Mouse (Mus musculus) MEL (cell line): ENCODE data around the gene Hk2. TPM values are rescaled to one million over a fixed set of nuclear protein-coding genes. Genes with fewer than 3 reads are reported as not detected.

ENCODE experiments used
- DNase-seq: peaks from one replicate; pipeline ENCODE4 v3.0.0; 2011; ENCODE audit warnings: low read depth, low spot score
- H3K27ac ChIP-seq: 2 replicates; pipeline ENCODE4 v1.5.1; 2012; ENCODE audit warnings: low read depth, mild to moderate bottlenecking, control low read depth, low read length, moderate library complexity; ENCODE audit not compliant: control insufficient read depth
- H3K27me3 ChIP-seq, 2 experiments: fragments of 150-350 bp in 1 of 2; sonication (generic) in 1 of 2; 2 replicates each; pipeline ENCODE4 v1.6.1; 2012; ENCODE audit warnings: low read length in 2 of 2, mild to moderate bottlenecking in 2 of 2, improper control_type of control experiment in 1 of 2, moderate library complexity in 1 of 2; ENCODE audit not compliant: insufficient read depth in 2 of 2, control insufficient read depth in 1 of 2
- H3K36me3 ChIP-seq, 2 experiments: 2 replicates each; pipeline ENCODE4 v1.6.1; 2012 to 2014; ENCODE audit warnings: low read length in 2 of 2, improper control_type of control experiment in 1 of 2, inconsistent platforms in 1 of 2, mild to moderate bottlenecking in 1 of 2; ENCODE audit not compliant: insufficient read depth in 2 of 2, control insufficient read depth in 1 of 2
- H3K4me1 ChIP-seq, 2 experiments: fragments of 150-350 bp in 1 of 2; sonication (generic) in 1 of 2; 2 replicates each; pipeline ENCODE4 v1.6.1; 2012; ENCODE audit warnings: low read length in 2 of 2, improper control_type of control experiment in 1 of 2, mild to moderate bottlenecking in 1 of 2; ENCODE audit not compliant: insufficient read depth in 2 of 2, control insufficient read depth in 1 of 2
- H3K4me3 ChIP-seq, 2 experiments: fragments of 150-350 bp in 1 of 2; sonication (generic) in 1 of 2; 2 replicates each; pipeline ENCODE4 v1.5.1; 2012; ENCODE audit warnings: low read depth in 2 of 2, low read length in 2 of 2, mild to moderate bottlenecking in 2 of 2, moderate library complexity in 2 of 2, control low read depth in 1 of 2, improper control_type of control experiment in 1 of 2; ENCODE audit not compliant: control insufficient read depth in 1 of 2, insufficient read depth in 1 of 2
- H3K79me2 ChIP-seq: 2 replicates; pipeline ENCODE4 v1.6.1; 2012; ENCODE audit warnings: mild to moderate bottlenecking, low read length, moderate library complexity; ENCODE audit not compliant: control insufficient read depth, poor library complexity, insufficient read depth
- H3K9ac ChIP-seq: 2 replicates; pipeline ENCODE4 v1.6.1; 2012; ENCODE audit warnings: low read depth, mild to moderate bottlenecking, control low read depth, low read length, moderate library complexity; ENCODE audit not compliant: control insufficient read depth, poor library complexity, severe bottlenecking
- H3K9me3 ChIP-seq: fragments of 150-350 bp; sonication (generic); replicated peaks from 2 replicates; pipeline ENCODE4 v1.6.1; 2012; ENCODE audit warnings: mild to moderate bottlenecking, low read length, improper control_type of control experiment, moderate library complexity; ENCODE audit not compliant: insufficient read depth
- CHD1 ChIP-seq: IDR thresholded peaks from 2 replicates; pipeline ENCODE4 v1.6.1; 2012; ENCODE audit warnings: low read depth, mild to moderate bottlenecking, inconsistent platforms, low read length, improper control_type of control experiment
- CHD2 ChIP-seq: IDR thresholded peaks from 2 replicates; pipeline ENCODE4 v1.6.1; 2011; ENCODE audit warnings: low read length, improper control_type of control experiment
- CTCF ChIP-seq, 3 experiments: IDR thresholded peaks in 2 of 3; conservative IDR thresholded peaks in 1 of 3; 2 replicates each; pipeline ENCODE4 v1.5.1; 2011 to 2012; ENCODE audit warnings: low read length in 3 of 3, low read depth in 2 of 3, mild to moderate bottlenecking in 2 of 3, improper control_type of control experiment in 1 of 3, inconsistent platforms in 1 of 3, mixed read lengths in 1 of 3, moderate library complexity in 1 of 3; ENCODE audit not compliant: control insufficient read depth in 1 of 3, insufficient read depth in 1 of 3, poor library complexity in 1 of 3, severe bottlenecking in 1 of 3
- ELF1 ChIP-seq: IDR thresholded peaks from 2 replicates; pipeline ENCODE4 v1.6.1; 2014; ENCODE audit warnings: low read depth, mild to moderate bottlenecking, inconsistent platforms, low read length, improper control_type of control experiment, moderate library complexity
- EP300 ChIP-seq, 2 experiments: IDR thresholded peaks; 2 replicates each; pipeline ENCODE4 v1.6.1; 2011; ENCODE audit warnings: improper control_type of control experiment in 2 of 2, low read length in 2 of 2, low read depth in 1 of 2, mild to moderate bottlenecking in 1 of 2
- GABPA ChIP-seq: IDR thresholded peaks from 2 replicates; pipeline ENCODE4 v1.6.1; 2012; ENCODE audit warnings: low read depth, mild to moderate bottlenecking, inconsistent platforms, low read length, improper control_type of control experiment, moderate library complexity
- GATA1 ChIP-seq: IDR thresholded peaks from 2 replicates; pipeline ENCODE4 v1.6.1; 2011; ENCODE audit warnings: low read depth, low read length, improper control_type of control experiment
- HCFC1 ChIP-seq: IDR thresholded peaks from 2 replicates; pipeline ENCODE4 v1.6.1; 2012; ENCODE audit warnings: low read depth, mild to moderate bottlenecking, inconsistent platforms, low read length, improper control_type of control experiment, moderate library complexity
- MAFK ChIP-seq: IDR thresholded peaks from 2 replicates; pipeline ENCODE4 v1.6.1; 2011; ENCODE audit warnings: low read depth, mild to moderate bottlenecking, low read length, improper control_type of control experiment, borderline replicate concordance
- MAX ChIP-seq: IDR thresholded peaks from 2 replicates; pipeline ENCODE4 v1.6.1; 2011; ENCODE audit warnings: low read length, improper control_type of control experiment
- MAZ ChIP-seq: IDR thresholded peaks from 2 replicates; pipeline ENCODE4 v1.6.1; 2012; ENCODE audit warnings: low read depth, mild to moderate bottlenecking, inconsistent platforms, low read length, improper control_type of control experiment
- MEF2A ChIP-seq: IDR thresholded peaks from 2 replicates; pipeline ENCODE4 v1.6.1; 2014; ENCODE audit warnings: low read depth, mild to moderate bottlenecking, inconsistent platforms, low read length, improper control_type of control experiment; ENCODE audit not compliant: poor library complexity, insufficient replicate concordance, severe bottlenecking; ENCODE audit errors: extremely low read depth
- NELFE ChIP-seq: IDR thresholded peaks from 2 replicates; pipeline ENCODE4 v1.6.1; 2011; ENCODE audit warnings: low read depth, low read length, improper control_type of control experiment
- NRF1 ChIP-seq: IDR thresholded peaks from 2 replicates; pipeline ENCODE4 v1.6.1; 2014; ENCODE audit warnings: low read depth, mild to moderate bottlenecking, inconsistent platforms, low read length, improper control_type of control experiment, moderate library complexity; ENCODE audit not compliant: poor library complexity, insufficient read depth, severe bottlenecking
- RAD21 ChIP-seq: IDR thresholded peaks from 2 replicates; pipeline ENCODE4 v1.6.1; 2011; ENCODE audit warnings: mild to moderate bottlenecking, low read depth, low read length, improper control_type of control experiment
- RCOR1 ChIP-seq: IDR thresholded peaks from 2 replicates; pipeline ENCODE4 v1.6.1; 2012; ENCODE audit warnings: low read depth, mild to moderate bottlenecking, inconsistent platforms, low read length, improper control_type of control experiment
- SIN3A ChIP-seq: IDR thresholded peaks from 2 replicates; pipeline ENCODE4 v1.6.1; 2012; ENCODE audit warnings: low read length, improper control_type of control experiment, inconsistent platforms
- SMC3 ChIP-seq: IDR thresholded peaks from 2 replicates; pipeline ENCODE4 v1.6.1; 2011; ENCODE audit warnings: low read depth, low read length, improper control_type of control experiment
- TAL1 ChIP-seq: IDR thresholded peaks from 2 replicates; pipeline ENCODE4 v1.6.1; 2012; ENCODE audit warnings: mild to moderate bottlenecking, inconsistent platforms, low read length, moderate library complexity, mixed read lengths
- UBTF ChIP-seq: IDR thresholded peaks from 2 replicates; pipeline ENCODE4 v1.6.1; 2012; ENCODE audit warnings: low read depth, mild to moderate bottlenecking, inconsistent platforms, low read length, improper control_type of control experiment, moderate library complexity, borderline replicate concordance; ENCODE audit not compliant: insufficient read depth
- ZC3H11A ChIP-seq: IDR thresholded peaks from 2 replicates; pipeline ENCODE4 v1.6.1; 2012; ENCODE audit warnings: low read depth, mild to moderate bottlenecking, inconsistent platforms, low read length, improper control_type of control experiment
- ZMIZ1 ChIP-seq: IDR thresholded peaks from 2 replicates; pipeline ENCODE4 v1.6.1; 2012; ENCODE audit warnings: low read depth, mild to moderate bottlenecking, inconsistent platforms, low read length, improper control_type of control experiment, moderate library complexity
- ZNF384 ChIP-seq: IDR thresholded peaks from 2 replicates; pipeline ENCODE4 v1.6.1; 2012; ENCODE audit warnings: low read depth, mild to moderate bottlenecking, inconsistent platforms, low read length, improper control_type of control experiment
- polyA plus RNA-seq, 2 experiments: library from polyadenylated mRNA; stranded (reverse) in 1 of 2; unstranded in 1 of 2; fragments of >175 nt in 1 of 2; fragments of >200 nt in 1 of 2; gene quantifications; 2 replicates each; pipeline versions ENCODE4 v1.2.1 to v1.2.4; 2012; ENCODE audit warnings: low replicate concordance in 2 of 2, low read depth in 1 of 2; ENCODE audit not compliant: insufficient read length in 2 of 2, insufficient read depth in 1 of 2, missing spikeins in 1 of 2
- total RNA-seq: library from RNA; depleted of rRNA; stranded (reverse); fragments of 300-350 nt; gene quantifications from 2 replicates; pipeline ENCODE4 v1.2.3, GENCODE M21; 2012

Gene Hk2
- total and polyA plus RNA-seq, 3 experiments: 44.2 to 51.6 TPM; not detected in 1

DNA sequence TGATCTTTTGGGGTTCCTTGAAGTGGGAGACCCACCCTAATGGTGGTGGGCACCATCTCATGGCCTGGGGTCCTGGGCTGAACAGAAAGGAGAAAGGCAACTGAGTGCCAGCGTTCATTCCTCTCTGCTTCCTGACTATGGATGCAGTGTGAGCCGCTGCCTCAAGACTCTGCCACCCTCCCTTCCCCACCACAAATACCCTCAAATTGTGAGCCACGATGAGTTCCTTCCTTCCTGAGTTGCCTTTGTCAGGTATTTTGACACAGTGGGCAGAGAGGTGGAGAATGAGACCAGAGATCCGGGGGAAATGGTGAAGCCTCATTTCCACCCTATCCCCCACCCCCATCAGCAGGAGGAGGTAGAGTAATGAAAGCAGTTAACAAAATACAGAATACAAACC lies 6.1 kb upstream of the Hk2 start:
- no peak for DNase-seq
- Histone ChIP-seq H3K36me3 (peaks cover 0 to 12% of the 10 kb centered on the region in 2 experiments; a peak in 2 of 4 replicates), H3K79me2 (no peaks in the 10 kb centered on the region), H3K27ac (no peak overlapping the region), H3K4me3 (no peak overlapping the region), H3K9me3 (no peaks in the 10 kb centered on the region), H3K9ac (no peak overlapping the region), H3K27me3 (0 out of 4 replicates have a peak, but pooled peaks cover 0 to 1% of the 10 kb centered on the region in 2 experiments), H3K4me1 (peaks cover 7 to 17% of the 10 kb centered on the region in 2 experiments)
- TF ChIP-seq HCFC1: no peak
- TF ChIP-seq MAX: no peak
- TF ChIP-seq MAFK: no peak
- TF ChIP-seq MEF2A: no peak
- no peak for TF ChIP-seq NELFE
- no peak for TF ChIP-seq CHD1
- TF ChIP-seq CTCF (IDR thresholded peaks at IDR 0.05 in 2 of 3, conservative IDR thresholded peaks at IDR 0.05 in 1 of 3; ENCODE audit: control insufficient read depth in 1 of 3, insufficient read depth in 1 of 3, low read depth in 2 of 3, low read length in 3 of 3, poor library complexity in 1 of 3, severe bottlenecking in 1 of 3): no peak
- no peak for TF ChIP-seq ZMIZ1
- TF ChIP-seq ZNF384: no peak
- TF ChIP-seq NRF1: no peak
- TF ChIP-seq ZC3H11A: no peak
- TF ChIP-seq CHD2: no peak

DNA sequence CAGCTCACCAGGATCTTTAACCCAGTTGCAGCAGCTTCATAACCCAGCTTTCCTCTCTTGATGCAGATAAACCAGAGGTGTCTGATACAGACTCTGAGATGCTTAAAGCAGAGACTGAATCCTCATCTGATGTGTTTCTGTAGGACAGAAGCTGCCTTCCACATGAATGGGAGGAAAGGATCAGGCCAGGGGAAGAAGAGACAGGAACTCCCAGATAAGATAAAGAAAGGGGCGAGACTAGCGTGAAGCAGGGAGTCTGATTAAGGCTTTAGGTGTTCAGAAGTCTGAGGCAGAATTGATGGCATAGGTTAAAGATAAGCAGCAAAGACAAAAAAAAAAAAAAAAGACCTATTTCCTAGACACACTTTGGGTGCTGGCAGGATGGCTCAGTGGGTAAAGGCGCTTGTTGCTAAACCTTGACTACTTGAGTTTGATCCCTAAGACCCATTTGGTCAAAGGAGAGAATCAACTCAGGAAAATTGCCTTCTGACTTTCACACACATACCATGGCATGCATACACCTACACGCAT lies 2.9 kb upstream of the Hk2 start:
- DNase-seq: peak; percentile 30
- H3K4me1 ChIP-seq: peaks cover 11 to 22% of the 10 kb centered on the region in 2 experiments
- peaks cover 0 to 12% of the 10 kb centered on the region in 2 experiments; a peak in 2 of 4 replicates for H3K36me3 ChIP-seq
- no peak overlapping the region for H3K27ac ChIP-seq
- TF ChIP-seq SIN3A: peak; percentile 21; the same call in 1 of the 2 replicates
- no peak for TF ChIP-seq ELF1
- 0 out of 2 replicates have a peak, but pooled peaks have one; percentile 13 for TF ChIP-seq HCFC1
- no peak for TF ChIP-seq ZC3H11A
- no peak for TF ChIP-seq CTCF (IDR thresholded peaks at IDR 0.05 in 2 of 3, conservative IDR thresholded peaks at IDR 0.05 in 1 of 3; ENCODE audit: control insufficient read depth in 1 of 3, insufficient read depth in 1 of 3, low read depth in 2 of 3, low read length in 3 of 3, poor library complexity in 1 of 3, severe bottlenecking in 1 of 3)
- TF ChIP-seq ZNF384: peak; percentile 92
- TF ChIP-seq MAZ: peak; percentile 57; the same call in 1 of the 2 replicates
- no peak for TF ChIP-seq RAD21
- TF ChIP-seq GABPA: no peak
- TF ChIP-seq UBTF: no peak
- TF ChIP-seq RCOR1: peak; percentile 62; the same call in 1 of the 2 replicates
- no peak for TF ChIP-seq TAL1
- TF ChIP-seq SMC3: no peak
- no peak for TF ChIP-seq CHD1
- TF ChIP-seq EP300 (IDR thresholded peaks at IDR 0.05; ENCODE audit: low read depth in 1 of 2, low read length in 2 of 2): peak; percentile 42 to 56; a peak in 2 of 4 replicates
- peak; percentile 83 for TF ChIP-seq GATA1
- H3K9ac ChIP-seq: no peak overlapping the region
- peaks cover 15% of the 10 kb centered on the region for H3K79me2 ChIP-seq
- no peak overlapping the region for H3K4me3 ChIP-seq
- H3K9me3 ChIP-seq: no peaks in the 10 kb centered on the region
- H3K27me3 ChIP-seq: 0 out of 4 replicates have a peak, but pooled peaks cover 0 to 1% of the 10 kb centered on the region in 2 experiments
